Mouse (Mus musculus): ENCODE measurements around the gene Henmt1. TPM values are rescaled to one million over a fixed set of nuclear protein-coding genes. Genes with fewer than 3 reads are reported as not detected.

Gene Henmt1
- polyA plus RNA-seq, 1 experiment = 1.3 TPM

GRCm38 (mm10) chr3:109008180-109008579 lies 68.5 kb downstream of the Henmt1 start:
- Histone ChIP-seq H3K4me1 (ENCODE audit: control insufficient read depth, insufficient read depth, low read length) (no peaks in the 10 kb centered on the region), H3K27me3 (ENCODE audit: control insufficient read depth, insufficient read depth, low read length) (no peaks in the 10 kb centered on the region), H3K27ac (ENCODE audit: insufficient read depth, low read length) (no peak overlapping the region), H3K4me3 (replicated peaks; ENCODE audit: insufficient read depth, low read depth, low read length) (no peak overlapping the region)
- TF ChIP-seq POLR2A (IDR thresholded peaks at IDR 0.05; ENCODE audit: borderline replicate concordance, insufficient read depth, low read length) (no peak), CTCF (IDR thresholded peaks at IDR 0.05; ENCODE audit: borderline replicate concordance, insufficient read depth, low read depth, low read length) (no peak)
- DNase-seq = no peak
- 92% methylated on average over 5 of the region's 5 CpGs for WGBS

Other genes starting within 250 kb of the Henmt1 start
- gene Gpsm2, start 217.6 kb upstream of the Henmt1 start, polyA plus RNA-seq (2012; rRNA removed) = 7.8 and 9.3 TPM in 2 replicates
- gene Aknad1, start 200.2 kb upstream of the Henmt1 start, polyA plus RNA-seq (2012; rRNA removed) = not detected in 2 replicates
- gene Stxbp3, start 99.3 kb upstream of the Henmt1 start, polyA plus RNA-seq (2012; rRNA removed) = 32.2 and 32.5 TPM in 2 replicates
- gene Fndc7, start 49.9 kb upstream of the Henmt1 start, polyA plus RNA-seq (2012; rRNA removed) = 0.08 and 0.11 TPM in 2 replicates
- gene Prpf38b, start 28.1 kb upstream of the Henmt1 start, polyA plus RNA-seq (2012; rRNA removed) = 119 and 121 TPM in 2 replicates
- gene Gm9857, start 572 bp downstream of the Henmt1 start, polyA plus RNA-seq (2012; rRNA removed) = 0.88 and 1.0 TPM in 2 replicates
- 13.8 and 14.3 TPM in 2 replicates for gene Fam102b, start 87.7 kb downstream of the Henmt1 start, polyA plus RNA-seq (2012; rRNA removed)
- not detected in 2 replicates for gene Slc25a54, start 140.6 kb downstream of the Henmt1 start, polyA plus RNA-seq (2012; rRNA removed)
- gene Slc25a24, start 183.3 kb downstream of the Henmt1 start, polyA plus RNA-seq (2012; rRNA removed) = 1.0 TPM in 2 replicates